ENCODE assay signal across 13 mouse cellular contexts in the genomic region with DNA sequence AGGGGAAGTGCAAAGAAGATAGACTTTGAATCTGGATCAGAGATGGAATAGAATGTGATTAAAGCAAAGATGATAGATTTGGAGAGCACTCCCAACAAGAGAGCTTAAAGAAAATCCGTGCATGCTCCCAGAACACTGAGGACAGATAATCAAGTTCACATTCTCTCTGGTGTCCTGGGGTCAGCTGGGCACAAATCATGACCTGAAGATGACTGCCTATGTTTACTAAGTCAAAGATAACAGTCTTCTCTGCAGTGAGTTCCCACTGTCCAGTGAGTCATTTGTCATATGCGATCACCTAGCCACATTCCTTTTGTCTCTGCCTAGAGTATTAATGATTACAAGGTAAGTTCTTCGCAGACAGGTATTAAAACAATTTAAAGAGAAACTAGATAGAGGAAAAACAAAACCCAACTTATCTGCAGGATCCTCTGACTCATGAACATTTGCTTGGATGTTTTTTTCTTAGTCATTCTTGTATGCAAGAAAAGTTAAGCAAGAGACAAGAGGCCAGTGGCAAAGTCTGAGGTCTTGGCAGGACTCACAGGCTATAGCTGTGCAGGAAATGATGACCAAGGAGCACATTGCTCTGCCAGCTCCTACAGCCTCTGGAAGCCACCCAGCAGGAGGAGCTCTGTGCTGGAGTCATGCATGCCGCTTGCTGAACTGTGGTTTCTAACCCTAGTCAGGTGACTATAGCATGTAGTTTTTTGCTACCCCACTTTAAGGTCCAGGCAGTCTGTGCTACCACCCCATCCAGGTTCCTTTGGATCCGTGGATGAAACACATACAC. TPM values are rescaled to one million over a fixed set of nuclear protein-coding genes. Genes with fewer than 3 reads are reported as not detected.
A peak's percentile ranks its signal among the peaks of the same experiment; 100 is the strongest.
DNase-seq lines count a peak whose midpoint lies in the region; ATAC-seq and TF ChIP-seq lines count a peak whose summit lies in the region.
"Had no signal": no experiment of that assay in that cellular context is flagged by ENCODE, and none has a peak within 500 bp of the region (broad histone marks: within the 10 kb centered on the region; RNA-seq: fewer than 3 reads in every experiment).

No protein-coding gene starts in this region.

- no peaks in the 10 kb centered on the region for H3K9me3 ChIP-seq in kidney, embryonic 16.5 days (ENCODE audit: low read length)
- H3K9me3 ChIP-seq: G1E had no signal

- 46% methylated on average over 5 of the region's 5 CpGs for WGBS in kidney, adult 2 months
- WGBS in kidney, embryonic 16.5 days, result 77% methylated on average over 5 of the region's 5 CpGs

- H3K27ac ChIP-seq in kidney, adult 2 months (ENCODE audit: insufficient read depth, low read depth, low read length), result no peak overlapping the region
- H3K27ac ChIP-seq in kidney, embryonic 16.5 days (ENCODE audit: low read length), result no peak overlapping the region
- H3K27ac ChIP-seq: macrophage had no signal

- no peak for ATAC-seq in kidney, embryonic 16.5 days (ENCODE audit: low FRiP score, low TSS enrichment)
- ATAC-seq: forebrain, embryonic 16.5 days had no signal

- H3K4me1 ChIP-seq in kidney, adult 2 months (ENCODE audit: control insufficient read depth, insufficient read depth, low read length), result peaks cover 5% of the 10 kb centered on the region; the same call in 1 of the 2 replicates
- H3K4me1 ChIP-seq in kidney, embryonic 16.5 days (ENCODE audit: insufficient read depth, low read length), result no peaks in the 10 kb centered on the region

- TF ChIP-seq CTCF in kidney, adult 2 months (conservative IDR thresholded peaks at IDR 0.05; ENCODE audit: insufficient read depth, insufficient read length, low read depth, low read length), result peak; percentile 37; the same call in 1 of the 2 replicates

- intact Hi-C loops in heart, postnatal 36 days (cut with DNase I), result no loop called here

- no peaks in the 10 kb centered on the region for H3K27me3 ChIP-seq in kidney, adult 2 months (replicated peaks; ENCODE audit: control insufficient read depth, insufficient read depth, low read length)
- H3K27me3 ChIP-seq in kidney, embryonic 16.5 days (ENCODE audit: insufficient read depth, low read length), result no peaks in the 10 kb centered on the region

- no peak overlapping the region for H3K4me3 ChIP-seq in kidney, adult 2 months (ENCODE audit: insufficient read depth, low read depth, low read length)
- H3K4me3 ChIP-seq in kidney, embryonic 16.5 days (ENCODE audit: low read length), result no peak overlapping the region

- no peaks in the 10 kb centered on the region for H3K36me3 ChIP-seq in kidney, adult 2 months (ENCODE audit: control insufficient read depth, insufficient read depth, low read length)
- H3K36me3 ChIP-seq in kidney, embryonic 16.5 days (ENCODE audit: insufficient read depth, low read length), result no peaks in the 10 kb centered on the region
- H3K36me3 ChIP-seq: G1E had no signal

- no peak for TF ChIP-seq POLR2A in kidney, adult 2 months (IDR thresholded peaks at IDR 0.05; ENCODE audit: low read depth, low read length)

- no peak overlapping the region for H3K9ac ChIP-seq in kidney, embryonic 16.5 days (replicated peaks; ENCODE audit: low read length)

- H3K4me2 ChIP-seq in kidney, embryonic 16.5 days (replicated peaks; ENCODE audit: low read depth, low read length), result no peak overlapping the region

- DNase-seq in kidney, adult 2 months, result peak; percentile 92
- peak; percentile 50 to 57 for DNase-seq in adrenal gland, adult 18-20 months (ENCODE audit: low spot score in 2 of 2)
- peak; percentile 7 to 22 for DNase-seq in heart, postnatal 36 days
- peak; percentile 17 for DNase-seq in lung, postnatal 36 days
- no peak for DNase-seq in thymus, adult 18-20 months
- no peak for DNase-seq in layer of hippocampus, postnatal 36 days
- no peak for DNase-seq in retina, postnatal 1 day
- DNase-seq: cerebellum, adult 18-20 months had no signal

RNA-seq across cellular contexts. Expression of a gene that starts 41.4 kb away (rescaled TPM):
- polyA plus RNA-seq in kidney, adult 2 months (2012; rRNA removed), result 2.8 and 3.2 TPM in 2 replicates
- 0.10 TPM in 1 of 2 replicates, not detected in the other for polyA plus RNA-seq in kidney, embryonic 16.5 days (2015; fragmentation: Nextera tagmentation; extraction: Ambion mirVana)
- 1,000 to 10,000 TPM in 1 of 2 experiments, 100 to 1,000 TPM in 1; 233 to 1,450 TPM for total RNA-seq in adrenal gland, adult 18-20 months (2021)
- not detected for total RNA-seq in heart, postnatal 36 days (2021)
- not detected for total RNA-seq in layer of hippocampus, postnatal 36 days (2021)
- total RNA-seq: G1E; layer of hippocampus, adult 18-20 months had no signal
- polyA plus RNA-seq: forebrain, embryonic 16.5 days; G1E; macrophage had no signal

Comparison
In these comparisons a context has a peak if more than half of its experiments do, and no peak if none do; other contexts are left out.
1. DNase-seq: peak in kidney, adult 2 months (single experiment), adrenal gland, adult 18-20 months (2 of 2), heart, postnatal 36 days (2 of 2) and lung, postnatal 36 days (single experiment); none in thymus, adult 18-20 months (0 of 2), layer of hippocampus, postnatal 36 days (0 of 2) and retina, postnatal 1 day (single experiment).
2. RNA of a gene that starts 41.4 kb away (total RNA-seq): 233 to 1,450 TPM in adrenal gland, adult 18-20 months; not detected in heart, postnatal 36 days and not detected in layer of hippocampus, postnatal 36 days; every median in the first group is over 100 times any median in the second.